Mouse (Mus musculus) embryonic facial prominence, embryonic 10.5 days (tissue): ENCODE data around the gene Pik3c2a. TPM values are rescaled to one million over a fixed set of nuclear protein-coding genes. Genes with fewer than 3 reads are reported as not detected.

ENCODE experiments used
- polyA plus RNA-seq: library from polyadenylated mRNA; unstranded; fragments of >200 nt; fragmentation: Nextera tagmentation; extraction: Ambion mirVana; gene quantifications from 2 replicates; pipeline ENCODE4 v1.2.1, GENCODE M21; 2016

Pik3c2a gene
- polyA plus RNA-seq, 1 experiment from 2014 or later, result 32.8 TPM

Other genes with a start within 250 kb of the Pik3c2a start
- 14.9 and 17.0 TPM in 2 replicates for gene Plekha7, start 135.1 kb downstream of the Pik3c2a start, polyA plus RNA-seq
- gene Rps13, start 109.3 kb downstream of the Pik3c2a start, polyA plus RNA-seq, result 818 and 844 TPM in 2 replicates
- 8.7 and 11.1 TPM in 2 replicates for gene Nucb2, start 60.9 kb upstream of the Pik3c2a start, polyA plus RNA-seq